Mouse (Mus musculus): ENCODE results near the gene Chrdl1. TPM values are rescaled to one million over a fixed set of nuclear protein-coding genes. Genes with fewer than 3 reads are reported as not detected.

The Chrdl1 gene
- polyA plus RNA-seq, 1 experiment = 0.39 TPM

GRCm38 (mm10) chrX:143344509-143345495 is 49.3 kb downstream of the Chrdl1 start:
- H3K9me3 ChIP-seq (replicated peaks; ENCODE audit: control insufficient read depth, insufficient read depth, low read length, poor library complexity, severe bottlenecking) = no peaks in the 10 kb centered on the region
- no peak overlapping the region for H3K4me3 ChIP-seq (ENCODE audit: low read depth, low read length)
- TF ChIP-seq CTCF (IDR thresholded peaks at IDR 0.05; ENCODE audit: low read depth, low read length) (no peak), EP300 (IDR thresholded peaks at IDR 0.05; ENCODE audit: insufficient read depth, low read depth, low read length) (no peak), POLR2A (IDR thresholded peaks at IDR 0.05; ENCODE audit: insufficient read depth, low read length) (no peak)
- H3K4me1 ChIP-seq (ENCODE audit: control insufficient read depth, insufficient read depth, low read length) = no peaks in the 10 kb centered on the region
- H3K27ac ChIP-seq (ENCODE audit: insufficient read depth, low read length) = no peak overlapping the region
- H3K27me3 ChIP-seq (ENCODE audit: control insufficient read depth, insufficient read depth, low read length, poor library complexity, severe bottlenecking) = no peaks in the 10 kb centered on the region
- no peak overlapping the region for H3K9ac ChIP-seq (ENCODE audit: low read depth, poor library complexity, severe bottlenecking)
- no peaks in the 10 kb centered on the region for H3K36me3 ChIP-seq (ENCODE audit: control insufficient read depth, insufficient read depth, low read length, poor library complexity, severe bottlenecking)

- no peak for TF ChIP-seq CTCF (IDR thresholded peaks at IDR 0.05; ENCODE audit: low read depth, low read length)
- H3K36me3 ChIP-seq (ENCODE audit: control insufficient read depth, insufficient read depth, low read length, poor library complexity, severe bottlenecking) = no peaks in the 10 kb centered on the region
- no peaks in the 10 kb centered on the region for H3K9me3 ChIP-seq (replicated peaks; ENCODE audit: control insufficient read depth, insufficient read depth, low read length, poor library complexity, severe bottlenecking)
- H3K27me3 ChIP-seq (ENCODE audit: control insufficient read depth, insufficient read depth, low read length, poor library complexity, severe bottlenecking) = no peaks in the 10 kb centered on the region
- H3K4me3 ChIP-seq (ENCODE audit: low read depth, low read length) = no peak overlapping the region
- no peak overlapping the region for H3K9ac ChIP-seq (ENCODE audit: low read depth, poor library complexity, severe bottlenecking)
- no peaks in the 10 kb centered on the region for H3K4me1 ChIP-seq (ENCODE audit: control insufficient read depth, insufficient read depth, low read length)
- H3K27ac ChIP-seq (ENCODE audit: insufficient read depth, low read length) = no peak overlapping the region
Measured at GRCm38 (mm10) chrX:143338156-143338555, 55.9 kb downstream of the Chrdl1 start.

- Histone ChIP-seq H3K9me3 (replicated peaks; ENCODE audit: control insufficient read depth, insufficient read depth, low read length, poor library complexity, severe bottlenecking) (no peaks in the 10 kb centered on the region), H3K36me3 (ENCODE audit: control insufficient read depth, insufficient read depth, low read length, poor library complexity, severe bottlenecking) (no peaks in the 10 kb centered on the region), H3K4me3 (ENCODE audit: low read depth, low read length) (no peak overlapping the region), H3K27ac (ENCODE audit: insufficient read depth, low read length) (no peak overlapping the region), H3K4me1 (ENCODE audit: control insufficient read depth, insufficient read depth, low read length) (no peaks in the 10 kb centered on the region), H3K9ac (ENCODE audit: low read depth, poor library complexity, severe bottlenecking) (no peak overlapping the region), H3K27me3 (ENCODE audit: control insufficient read depth, insufficient read depth, low read length, poor library complexity, severe bottlenecking) (no peaks in the 10 kb centered on the region)
- TF ChIP-seq POLR2A (IDR thresholded peaks at IDR 0.05; ENCODE audit: insufficient read depth, low read length) = no peak
- TF ChIP-seq CTCF (IDR thresholded peaks at IDR 0.05; ENCODE audit: low read depth, low read length) = no peak
- no peak for TF ChIP-seq EP300 (IDR thresholded peaks at IDR 0.05; ENCODE audit: insufficient read depth, low read depth, low read length)
Measured at GRCm38 (mm10) chrX:143337561-143337960, 56.5 kb downstream of the Chrdl1 start.

- no peaks in the 10 kb centered on the region for H3K27me3 ChIP-seq (ENCODE audit: control insufficient read depth, insufficient read depth, low read length, poor library complexity, severe bottlenecking)
- no peaks in the 10 kb centered on the region for H3K9me3 ChIP-seq (replicated peaks; ENCODE audit: control insufficient read depth, insufficient read depth, low read length, poor library complexity, severe bottlenecking)
- H3K36me3 ChIP-seq (ENCODE audit: control insufficient read depth, insufficient read depth, low read length, poor library complexity, severe bottlenecking) = no peaks in the 10 kb centered on the region
- no peak overlapping the region for H3K9ac ChIP-seq (ENCODE audit: low read depth, poor library complexity, severe bottlenecking)
- H3K4me1 ChIP-seq (ENCODE audit: control insufficient read depth, insufficient read depth, low read length) = no peaks in the 10 kb centered on the region
- H3K4me3 ChIP-seq (ENCODE audit: low read depth, low read length) = no peak overlapping the region
- no peak overlapping the region for H3K27ac ChIP-seq (ENCODE audit: insufficient read depth, low read length)
- TF ChIP-seq CTCF (IDR thresholded peaks at IDR 0.05; ENCODE audit: low read depth, low read length) (no peak), POLR2A (IDR thresholded peaks at IDR 0.05; ENCODE audit: insufficient read depth, low read length) (no peak), EP300 (IDR thresholded peaks at IDR 0.05; ENCODE audit: insufficient read depth, low read depth, low read length) (no peak)
Measured at GRCm38 (mm10) chrX:143336661-143337060, 57.4 kb downstream of the Chrdl1 start.

- no peak overlapping the region for H3K4me3 ChIP-seq (ENCODE audit: low read depth, low read length)
- no peaks in the 10 kb centered on the region for H3K27me3 ChIP-seq (ENCODE audit: control insufficient read depth, insufficient read depth, low read length, poor library complexity, severe bottlenecking)
- no peaks in the 10 kb centered on the region for H3K36me3 ChIP-seq (ENCODE audit: control insufficient read depth, insufficient read depth, low read length, poor library complexity, severe bottlenecking)
- TF ChIP-seq CTCF (IDR thresholded peaks at IDR 0.05; ENCODE audit: low read depth, low read length) (no peak), EP300 (IDR thresholded peaks at IDR 0.05; ENCODE audit: insufficient read depth, low read depth, low read length) (no peak), POLR2A (IDR thresholded peaks at IDR 0.05; ENCODE audit: insufficient read depth, low read length) (no peak)
- no peaks in the 10 kb centered on the region for H3K9me3 ChIP-seq (replicated peaks; ENCODE audit: control insufficient read depth, insufficient read depth, low read length, poor library complexity, severe bottlenecking)
- no peak overlapping the region for H3K9ac ChIP-seq (ENCODE audit: low read depth, poor library complexity, severe bottlenecking)
- no peak overlapping the region for H3K27ac ChIP-seq (ENCODE audit: insufficient read depth, low read length)
- no peaks in the 10 kb centered on the region for H3K4me1 ChIP-seq (ENCODE audit: control insufficient read depth, insufficient read depth, low read length)
Measured at GRCm38 (mm10) chrX:143335846-143336245, 58.2 kb downstream of the Chrdl1 start.

- TF ChIP-seq CTCF (IDR thresholded peaks at IDR 0.05; ENCODE audit: low read depth, low read length) (no peak), EP300 (IDR thresholded peaks at IDR 0.05; ENCODE audit: insufficient read depth, low read depth, low read length) (no peak), POLR2A (IDR thresholded peaks at IDR 0.05; ENCODE audit: insufficient read depth, low read length) (no peak)
- H3K4me1 ChIP-seq (ENCODE audit: control insufficient read depth, insufficient read depth, low read length) = no peaks in the 10 kb centered on the region
- H3K4me3 ChIP-seq (ENCODE audit: low read depth, low read length) = no peak overlapping the region
- H3K36me3 ChIP-seq (ENCODE audit: control insufficient read depth, insufficient read depth, low read length, poor library complexity, severe bottlenecking) = no peaks in the 10 kb centered on the region
- no peak overlapping the region for H3K9ac ChIP-seq (ENCODE audit: low read depth, poor library complexity, severe bottlenecking)
- H3K9me3 ChIP-seq (replicated peaks; ENCODE audit: control insufficient read depth, insufficient read depth, low read length, poor library complexity, severe bottlenecking) = no peaks in the 10 kb centered on the region
- H3K27ac ChIP-seq (ENCODE audit: insufficient read depth, low read length) = no peak overlapping the region
- no peaks in the 10 kb centered on the region for H3K27me3 ChIP-seq (ENCODE audit: control insufficient read depth, insufficient read depth, low read length, poor library complexity, severe bottlenecking)
Measured at GRCm38 (mm10) chrX:143313166-143313565, 80.9 kb downstream of the Chrdl1 start.

Data from ES-Bruce4 (cell line).